Mouse (Mus musculus): Measurements from ENCODE around the gene Fam234a. TPM values are rescaled to one million over a fixed set of nuclear protein-coding genes. Genes with fewer than 3 reads are reported as not detected.
"Not testable (repeated sequence)": the region's sequence is repeated elsewhere in the genome, so short reads cannot be mapped to it uniquely, and the experiment has no call there.

Fam234a gene
- polyA plus RNA-seq, 1 experiment from 2014 or later, result 31.0 TPM

DNA sequence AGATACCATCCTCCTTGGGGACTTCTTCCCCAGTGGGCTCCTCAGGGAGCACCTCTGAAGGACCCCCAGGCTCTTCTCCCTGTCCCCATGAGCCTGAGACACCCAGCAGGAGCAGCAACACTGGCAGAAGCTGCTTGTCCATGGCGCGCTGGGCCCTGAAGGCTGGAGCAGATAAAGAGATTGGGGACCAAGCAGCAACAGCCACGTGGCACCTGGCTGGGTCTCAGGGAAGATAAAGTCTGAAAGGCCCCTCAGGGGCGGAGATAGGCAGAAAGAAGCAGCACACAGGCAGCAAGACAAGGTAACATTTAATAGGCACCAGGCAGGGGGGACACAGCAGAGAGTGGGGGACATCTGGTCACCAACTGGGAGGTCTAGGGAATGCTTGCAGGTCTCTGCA, 45.1 kb downstream of the Fam234a start, which contains the start of gene Pdia2:
TSS of gene Pdia2 (minus strand) at position 196 of the 400 bp plus-strand sequence.
- H3K4me3 ChIP-seq (replicated peaks), result no peak within 1 kb of the TSS
- H3K4me2 ChIP-seq (replicated peaks), result no peak within 1 kb of the TSS
- ATAC-seq, result no peak
- peaks cover 44% of the 10 kb centered on the region for H3K36me3 ChIP-seq
- WGBS, result 81% methylated on average over 4 of the region's 4 CpGs
- peaks cover 54% of the 10 kb centered on the region for H3K27me3 ChIP-seq
- peaks cover 28% of the 10 kb centered on the region for H3K4me1 ChIP-seq (replicated peaks)
- no peaks in the 10 kb centered on the region for H3K9me3 ChIP-seq
- no peak within 1 kb of the TSS for H3K9ac ChIP-seq (replicated peaks)
- H3K27ac ChIP-seq, result no peak within 1 kb of the TSS

GRCm38 (mm10) chr17:26192481-26193190, 51.4 kb downstream of the Fam234a start:
- H3K9me3 ChIP-seq, result no peaks in the 10 kb centered on the region
- no peak overlapping the region for H3K27ac ChIP-seq
- no peaks in the 10 kb centered on the region for H3K27me3 ChIP-seq
- H3K4me2 ChIP-seq (replicated peaks), result no peak overlapping the region
- H3K36me3 ChIP-seq, result peaks cover 100% of the 10 kb centered on the region
- no peak overlapping the region for H3K4me3 ChIP-seq (replicated peaks)
- 98% methylated on average over 15 of the region's 15 CpGs for WGBS
- no peak overlapping the region for H3K9ac ChIP-seq (replicated peaks)
- ATAC-seq, result no peak
- H3K4me1 ChIP-seq (replicated peaks), result no peaks in the 10 kb centered on the region

DNA sequence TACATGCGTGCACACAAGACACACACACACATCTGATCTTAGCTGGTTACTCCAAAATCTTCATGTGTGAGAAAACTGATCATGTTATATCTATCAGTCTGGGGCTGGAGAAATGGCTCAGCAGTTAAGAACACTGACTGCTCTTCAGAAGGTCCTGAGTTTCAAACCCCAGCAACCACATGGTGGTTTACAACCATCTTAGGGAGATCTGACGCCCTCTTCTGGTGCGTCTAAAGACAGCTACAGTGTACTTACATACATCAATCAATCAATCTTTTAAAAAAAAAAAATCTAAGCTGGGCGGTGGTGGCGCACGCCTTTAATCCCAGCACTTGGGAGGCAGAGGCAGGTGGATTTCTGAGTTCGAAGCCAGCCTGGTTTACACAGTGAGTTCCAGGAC, 52.6 kb downstream of the Fam234a start:
- ATAC-seq; H3K9ac ChIP-seq (replicated peaks); H3K9me3 ChIP-seq; H3K27ac ChIP-seq; H3K4me2 ChIP-seq (replicated peaks); H3K4me1 ChIP-seq (replicated peaks); H3K27me3 ChIP-seq; H3K4me3 ChIP-seq (replicated peaks): not testable (repeated sequence)
- H3K36me3 ChIP-seq, result peaks cover 99% of the 10 kb centered on the region
- WGBS, result 92% methylated on average over 7 of the region's 7 CpGs

DNA sequence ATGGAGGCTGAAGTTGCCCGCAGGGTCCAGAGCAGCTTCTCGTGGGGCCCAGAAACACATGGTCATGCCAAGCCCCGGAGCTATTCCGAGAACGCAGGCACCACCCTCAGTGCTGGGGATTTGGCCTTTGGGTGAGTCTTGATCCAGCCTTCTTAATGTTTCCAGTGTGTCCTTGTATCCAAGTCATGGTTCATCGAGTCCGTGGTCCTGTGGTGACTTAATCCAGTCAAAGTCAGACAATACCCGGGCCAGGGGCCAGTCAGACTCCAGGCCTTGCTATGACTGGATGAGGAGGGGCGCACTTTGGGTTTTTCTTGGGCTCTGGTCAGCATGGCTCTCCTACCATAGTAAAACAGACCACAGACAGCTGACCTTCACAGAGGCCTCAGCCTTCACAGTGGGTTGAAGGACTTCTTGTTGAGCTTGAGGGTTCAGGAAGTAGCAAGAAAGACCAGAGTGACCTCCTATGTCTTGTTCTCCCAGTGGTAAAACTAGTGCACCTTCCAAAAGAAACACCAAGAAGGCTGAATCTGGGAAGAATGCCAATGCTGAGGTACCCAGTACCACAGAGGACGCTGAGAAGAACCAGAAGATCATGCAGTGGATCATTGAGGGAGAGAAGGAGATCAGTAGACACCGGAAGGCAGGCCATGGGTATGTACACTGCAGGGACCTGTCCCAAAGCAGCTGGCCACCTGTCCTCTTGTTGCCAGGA, 55.8 kb downstream of the Fam234a start:
- H3K9ac ChIP-seq (replicated peaks), result no peak overlapping the region
- H3K4me3 ChIP-seq (replicated peaks), result no peak overlapping the region
- no peaks in the 10 kb centered on the region for H3K4me1 ChIP-seq (replicated peaks)
- 93% methylated on average over 11 of the region's 11 CpGs for WGBS
- ATAC-seq, result no peak
- no peak overlapping the region for H3K27ac ChIP-seq
- no peak overlapping the region for H3K4me2 ChIP-seq (replicated peaks)
- no peaks in the 10 kb centered on the region for H3K9me3 ChIP-seq
- no peaks in the 10 kb centered on the region for H3K27me3 ChIP-seq
- peaks cover 97% of the 10 kb centered on the region for H3K36me3 ChIP-seq

DNA sequence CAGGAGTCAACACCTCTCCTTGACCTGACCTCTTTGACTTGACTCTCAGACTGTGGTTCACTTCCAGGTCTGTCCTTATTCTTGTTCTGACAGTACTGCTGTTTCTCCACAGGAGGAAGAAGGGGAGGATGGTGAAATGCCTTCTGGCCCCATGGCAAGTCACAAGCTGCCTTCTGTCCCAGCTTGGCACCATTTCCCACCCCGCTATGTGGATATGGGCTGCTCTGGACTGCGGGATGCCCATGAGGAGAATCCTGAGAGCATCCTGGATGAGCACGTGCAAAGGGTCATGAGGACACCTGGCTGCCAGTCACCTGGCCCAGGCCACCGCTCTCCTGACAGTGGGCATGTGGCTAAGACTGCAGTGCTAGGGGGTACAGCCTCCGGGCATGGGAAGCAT, 56.5 kb downstream of the Fam234a start:
- no peaks in the 10 kb centered on the region for H3K4me1 ChIP-seq (replicated peaks)
- 97% methylated on average over 5 of the region's 5 CpGs for WGBS
- H3K9me3 ChIP-seq, result no peaks in the 10 kb centered on the region
- H3K4me3 ChIP-seq (replicated peaks), result no peak overlapping the region
- H3K27me3 ChIP-seq, result no peaks in the 10 kb centered on the region
- H3K27ac ChIP-seq, result no peak overlapping the region
- H3K4me2 ChIP-seq (replicated peaks), result no peak overlapping the region
- H3K36me3 ChIP-seq, result peaks cover 97% of the 10 kb centered on the region
- no peak for ATAC-seq
- no peak overlapping the region for H3K9ac ChIP-seq (replicated peaks)

GRCm38 (mm10) chr17:26181179-26181578, 62.9 kb downstream of the Fam234a start:
- H3K9me3 ChIP-seq, result no peaks in the 10 kb centered on the region
- H3K27ac ChIP-seq, result no peak overlapping the region
- WGBS, result 95% methylated on average over 3 of the region's 3 CpGs
- ATAC-seq, result no peak
- no peak overlapping the region for H3K4me2 ChIP-seq (replicated peaks)
- H3K27me3 ChIP-seq, result no peaks in the 10 kb centered on the region
- no peak overlapping the region for H3K4me3 ChIP-seq (replicated peaks)
- no peak overlapping the region for H3K9ac ChIP-seq (replicated peaks)
- H3K36me3 ChIP-seq, result peaks cover 63% of the 10 kb centered on the region
- H3K4me1 ChIP-seq (replicated peaks), result no peaks in the 10 kb centered on the region

DNA sequence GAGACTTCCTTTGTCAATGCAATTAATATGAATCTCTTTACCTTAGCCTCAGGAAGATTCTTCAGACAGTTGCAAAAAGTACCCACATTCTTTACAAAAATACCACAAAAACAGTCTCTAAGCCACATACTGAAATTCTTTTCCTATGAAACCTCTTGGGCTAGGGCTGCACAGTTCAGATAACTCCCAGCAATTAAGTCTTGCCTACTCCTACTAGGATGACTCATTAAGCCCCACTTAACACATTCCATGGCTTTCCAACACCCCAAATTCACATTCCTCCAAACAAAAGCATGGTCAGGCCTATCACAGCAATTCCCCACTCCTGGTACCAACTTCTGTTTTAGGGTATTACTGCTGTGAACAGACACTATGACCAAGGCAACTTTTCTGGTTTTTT, 65.4 kb downstream of the Fam234a start:
- ATAC-seq, result no peak
- Histone ChIP-seq H3K27ac (no peak overlapping the region), H3K4me3 (replicated peaks) (no peak overlapping the region), H3K27me3 (no peaks in the 10 kb centered on the region), H3K36me3 (peaks cover 61% of the 10 kb centered on the region), H3K9me3 (no peaks in the 10 kb centered on the region), H3K4me1 (replicated peaks) (no peaks in the 10 kb centered on the region), H3K9ac (replicated peaks) (no peak overlapping the region), H3K4me2 (replicated peaks) (no peak overlapping the region)

DNA sequence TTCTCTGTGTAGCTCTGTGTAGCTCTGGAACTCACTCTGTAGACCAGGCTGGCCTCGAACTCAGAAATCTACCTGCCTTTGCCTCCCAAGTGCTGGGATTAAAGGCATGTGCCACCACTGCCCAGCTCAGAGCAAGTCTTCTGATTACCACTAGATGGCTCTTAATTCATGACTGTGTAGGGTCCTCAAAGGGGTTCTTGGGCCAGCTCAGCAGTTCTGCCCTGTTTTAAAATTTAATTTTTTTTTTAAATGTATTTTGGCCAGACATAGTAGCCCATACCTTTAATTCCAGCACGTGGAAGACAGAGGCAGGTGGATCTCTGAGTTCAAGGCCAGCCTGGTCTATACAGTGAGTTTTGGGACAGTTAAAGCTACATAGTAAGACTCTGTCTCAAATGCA, 68.8 kb downstream of the Fam234a start:
- H3K4me1 ChIP-seq (replicated peaks); H3K27me3 ChIP-seq; ATAC-seq; H3K4me2 ChIP-seq (replicated peaks); H3K9ac ChIP-seq (replicated peaks); H3K9me3 ChIP-seq; H3K27ac ChIP-seq; H3K4me3 ChIP-seq (replicated peaks): not testable (repeated sequence)
- H3K36me3 ChIP-seq, result peaks cover 51% of the 10 kb centered on the region
- 92% methylated on average over 2 of the region's 2 CpGs for WGBS

- Histone ChIP-seq H3K4me3 (replicated peaks) (no peak overlapping the region), H3K4me1 (replicated peaks) (no peaks in the 10 kb centered on the region), H3K9ac (replicated peaks) (no peak overlapping the region), H3K27me3 (no peaks in the 10 kb centered on the region), H3K36me3 (0 out of 2 replicates have a peak, but pooled peaks cover 8% of the 10 kb centered on the region), H3K27ac (no peak overlapping the region), H3K9me3 (no peaks in the 10 kb centered on the region), H3K4me2 (replicated peaks) (no peak overlapping the region)
- 96% methylated on average over 2 of the region's 2 CpGs for WGBS
- ATAC-seq, result no peak
These were observed 76.0 kb downstream of the Fam234a start for GRCm38 (mm10) chr17:26168039-26168438.

GRCm38 (mm10) chr17:26162736-26163135, 81.3 kb downstream of the Fam234a start:
- WGBS, result 90% methylated on average over 1 of the region's 1 CpGs
- Histone ChIP-seq H3K36me3 (0 out of 2 replicates have a peak, but pooled peaks cover 4% of the 10 kb centered on the region), H3K9ac (replicated peaks) (no peak overlapping the region), H3K9me3 (no peaks in the 10 kb centered on the region), H3K4me1 (replicated peaks) (no peaks in the 10 kb centered on the region), H3K27me3 (no peaks in the 10 kb centered on the region), H3K27ac (no peak overlapping the region), H3K4me2 (replicated peaks) (no peak overlapping the region), H3K4me3 (replicated peaks) (no peak overlapping the region)
- no peak for ATAC-seq

Measured in midbrain, embryonic 13.5 days (tissue).